Mouse (Mus musculus): Measurements from ENCODE around the gene Gm10577. TPM values are rescaled to one million over a fixed set of nuclear protein-coding genes. Genes with fewer than 3 reads are reported as not detected.

The Gm10577 gene
- total and polyA plus RNA-seq, 2 experiments from 2014 or later: not detected

- TF ChIP-seq EP300 (IDR thresholded peaks at IDR 0.05; ENCODE audit: low read depth) (no peak), CTCF (IDR thresholded peaks at IDR 0.05; ENCODE audit: low read depth) (no peak)
- no peak for DNase-seq (ENCODE audit: low spot score)
- Histone ChIP-seq H3K4me1 (ENCODE audit: control insufficient read depth, insufficient read depth) (no peaks in the 10 kb centered on the region), H3K9ac (replicated peaks; ENCODE audit: low read depth, low read length) (no peak overlapping the region), H3K36me3 (replicated peaks; ENCODE audit: control insufficient read depth, insufficient read depth, low read length) (peaks cover 11% of the 10 kb centered on the region), H3K27ac (ENCODE audit: low read depth) (no peak overlapping the region), H3K27me3 (ENCODE audit: control insufficient read depth, insufficient read depth, low read length) (no peaks in the 10 kb centered on the region), H3K4me3 (ENCODE audit: low read depth, low read length) (no peak overlapping the region), H3K4me2 (ENCODE audit: low read depth, low read length) (no peak overlapping the region), H3K9me3 (replicated peaks; ENCODE audit: control insufficient read depth, low read length) (no peaks in the 10 kb centered on the region)
- no peak for ATAC-seq (ENCODE audit: insufficient read depth, low read depth)
- 90% methylated on average over 16 of the region's 16 CpGs for WGBS
Measured at GRCm38 (mm10) chr4:101002961-101003360, 17.5 kb downstream of the Gm10577 start.

- WGBS: 86% methylated on average over 6 of the region's 6 CpGs
- H3K9ac ChIP-seq (replicated peaks; ENCODE audit: low read depth, low read length): no peak overlapping the region
- no peak for TF ChIP-seq CTCF (IDR thresholded peaks at IDR 0.05; ENCODE audit: low read depth)
- H3K4me1 ChIP-seq (ENCODE audit: control insufficient read depth, insufficient read depth): no peaks in the 10 kb centered on the region
- no peak overlapping the region for H3K4me2 ChIP-seq (ENCODE audit: low read depth, low read length)
- H3K27me3 ChIP-seq (ENCODE audit: control insufficient read depth, insufficient read depth, low read length): no peaks in the 10 kb centered on the region
- H3K9me3 ChIP-seq (replicated peaks; ENCODE audit: control insufficient read depth, low read length): no peaks in the 10 kb centered on the region
- no peak overlapping the region for H3K4me3 ChIP-seq (ENCODE audit: low read depth, low read length)
- DNase-seq (ENCODE audit: low spot score) (no peak), ATAC-seq (ENCODE audit: insufficient read depth, low read depth) (no peak)
- H3K36me3 ChIP-seq (replicated peaks; ENCODE audit: control insufficient read depth, insufficient read depth, low read length): peaks cover 11% of the 10 kb centered on the region
- no peak overlapping the region for H3K27ac ChIP-seq (ENCODE audit: low read depth)
Measured at GRCm38 (mm10) chr4:101001073-101001472, 19.4 kb downstream of the Gm10577 start.

GRCm38 (mm10) chr4:101000622-101001021 lies 19.9 kb downstream of the Gm10577 start:
- Histone ChIP-seq H3K9me3 (replicated peaks; ENCODE audit: control insufficient read depth, low read length) (no peaks in the 10 kb centered on the region), H3K9ac (replicated peaks; ENCODE audit: low read depth, low read length) (no peak overlapping the region), H3K27ac (ENCODE audit: low read depth) (no peak overlapping the region), H3K4me3 (ENCODE audit: low read depth, low read length) (no peak overlapping the region), H3K4me1 (ENCODE audit: control insufficient read depth, insufficient read depth) (no peaks in the 10 kb centered on the region), H3K36me3 (replicated peaks; ENCODE audit: control insufficient read depth, insufficient read depth, low read length) (peaks cover 11% of the 10 kb centered on the region), H3K4me2 (ENCODE audit: low read depth, low read length) (no peak overlapping the region), H3K27me3 (ENCODE audit: control insufficient read depth, insufficient read depth, low read length) (no peaks in the 10 kb centered on the region)
- DNase-seq (ENCODE audit: low spot score) (no peak), ATAC-seq (ENCODE audit: insufficient read depth, low read depth) (no peak)
- no peak for TF ChIP-seq EP300 (IDR thresholded peaks at IDR 0.05; ENCODE audit: low read depth)
- no peak for TF ChIP-seq CTCF (IDR thresholded peaks at IDR 0.05; ENCODE audit: low read depth)
- 91% methylated on average over 3 of the region's 3 CpGs for WGBS

GRCm38 (mm10) chr4:100998906-100999305 lies 21.6 kb downstream of the Gm10577 start:
- ATAC-seq (ENCODE audit: insufficient read depth, low read depth) (no peak), DNase-seq (ENCODE audit: low spot score) (no peak)
- no peaks in the 10 kb centered on the region for H3K27me3 ChIP-seq (ENCODE audit: control insufficient read depth, insufficient read depth, low read length)
- H3K36me3 ChIP-seq (replicated peaks; ENCODE audit: control insufficient read depth, insufficient read depth, low read length): peaks cover 23% of the 10 kb centered on the region
- H3K9me3 ChIP-seq (replicated peaks; ENCODE audit: control insufficient read depth, low read length): no peaks in the 10 kb centered on the region
- no peak overlapping the region for H3K9ac ChIP-seq (replicated peaks; ENCODE audit: low read depth, low read length)
- H3K4me1 ChIP-seq (ENCODE audit: control insufficient read depth, insufficient read depth): no peaks in the 10 kb centered on the region
- H3K4me2 ChIP-seq (ENCODE audit: low read depth, low read length): no peak overlapping the region
- TF ChIP-seq CTCF (IDR thresholded peaks at IDR 0.05; ENCODE audit: low read depth) (no peak), EP300 (IDR thresholded peaks at IDR 0.05; ENCODE audit: low read depth) (no peak)
- H3K4me3 ChIP-seq (ENCODE audit: low read depth, low read length): no peak overlapping the region
- H3K27ac ChIP-seq (ENCODE audit: low read depth): no peak overlapping the region
- 81% methylated on average over 8 of the region's 8 CpGs for WGBS

GRCm38 (mm10) chr4:100998145-100998544 lies 22.4 kb downstream of the Gm10577 start:
- no peaks in the 10 kb centered on the region for H3K27me3 ChIP-seq (ENCODE audit: control insufficient read depth, insufficient read depth, low read length)
- H3K27ac ChIP-seq (ENCODE audit: low read depth): no peak overlapping the region
- H3K9me3 ChIP-seq (replicated peaks; ENCODE audit: control insufficient read depth, low read length): no peaks in the 10 kb centered on the region
- H3K9ac ChIP-seq (replicated peaks; ENCODE audit: low read depth, low read length): no peak overlapping the region
- peaks cover 21% of the 10 kb centered on the region for H3K36me3 ChIP-seq (replicated peaks; ENCODE audit: control insufficient read depth, insufficient read depth, low read length)
- 13% methylated on average over 2 of the region's 2 CpGs for WGBS
- ATAC-seq (ENCODE audit: insufficient read depth, low read depth): no peak
- no peaks in the 10 kb centered on the region for H3K4me1 ChIP-seq (ENCODE audit: control insufficient read depth, insufficient read depth)
- TF ChIP-seq EP300 (IDR thresholded peaks at IDR 0.05; ENCODE audit: low read depth) (no peak), CTCF (IDR thresholded peaks at IDR 0.05; ENCODE audit: low read depth) (peak; percentile 89)
- no peak overlapping the region for H3K4me3 ChIP-seq (ENCODE audit: low read depth, low read length)
- H3K4me2 ChIP-seq (ENCODE audit: low read depth, low read length): no peak overlapping the region
- peak; percentile 57 for DNase-seq (ENCODE audit: low spot score)

GRCm38 (mm10) chr4:100996060-100996651 lies 24.3 kb downstream of the Gm10577 start:
- TF ChIP-seq EP300 (IDR thresholded peaks at IDR 0.05; ENCODE audit: low read depth) (no peak), CTCF (IDR thresholded peaks at IDR 0.05; ENCODE audit: low read depth) (no peak)
- 83% methylated on average over 4 of the region's 4 CpGs for WGBS

More at GRCm38 (mm10) chr4:100996060-100996651, 24.3 kb downstream of the Gm10577 start:
- H3K27me3 ChIP-seq (ENCODE audit: control insufficient read depth, insufficient read depth, low read length): no peaks in the 10 kb centered on the region
- H3K36me3 ChIP-seq (replicated peaks; ENCODE audit: control insufficient read depth, insufficient read depth, low read length): peaks cover 26% of the 10 kb centered on the region
- H3K4me1 ChIP-seq (ENCODE audit: control insufficient read depth, insufficient read depth): no peaks in the 10 kb centered on the region
- H3K27ac ChIP-seq (ENCODE audit: low read depth): no peak overlapping the region
- no peak for ATAC-seq (ENCODE audit: insufficient read depth, low read depth)
- H3K9me3 ChIP-seq (replicated peaks; ENCODE audit: control insufficient read depth, low read length): no peaks in the 10 kb centered on the region
- H3K4me2 ChIP-seq (ENCODE audit: low read depth, low read length): no peak overlapping the region
- no peak overlapping the region for H3K9ac ChIP-seq (replicated peaks; ENCODE audit: low read depth, low read length)
- no peak overlapping the region for H3K4me3 ChIP-seq (ENCODE audit: low read depth, low read length)
- no peak for DNase-seq (ENCODE audit: low spot score)
